Mouse (Mus musculus) stomach, postnatal 0 days (tissue): ENCODE data around the gene Uba5.

ENCODE experiments used
- CTCF ChIP-seq: IDR thresholded peaks from 2 replicates; pipeline ENCODE4 v1.5.1; 2016; ENCODE audit warnings: antibody characterized with exemption, low read depth, mild to moderate bottlenecking, moderate library complexity
- EP300 ChIP-seq: optimal IDR thresholded peaks from 2 replicates; pipeline ENCODE3; 2016; ENCODE audit warnings: antibody characterized with exemption

DNA sequence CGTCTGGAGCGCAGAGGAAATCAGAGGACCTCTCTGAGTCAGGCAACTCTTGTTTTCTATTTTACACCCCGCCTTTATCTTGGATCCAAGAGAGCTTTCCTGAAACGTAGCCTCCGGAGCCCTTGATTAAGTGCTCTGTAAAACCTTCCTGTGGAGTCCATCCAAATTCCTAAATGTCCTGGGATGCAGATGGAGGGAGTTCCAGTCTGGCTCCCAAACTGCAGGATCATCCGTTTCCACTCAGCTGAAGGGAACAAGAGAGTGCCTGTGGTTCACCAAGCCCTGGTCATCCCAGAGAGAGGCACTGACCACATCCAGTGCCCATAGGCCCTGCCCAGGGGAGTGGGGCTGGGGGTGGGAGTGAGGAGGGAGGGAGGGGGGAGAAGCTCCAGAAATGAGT, 39.4 kb upstream of the Uba5 start:
- TF ChIP-seq CTCF (no peak), EP300 (no peak)
